Mouse (Mus musculus) hindbrain, embryonic 11.5 days (tissue): ENCODE measurements around the gene Epas1. TPM values are rescaled to one million over a fixed set of nuclear protein-coding genes. Genes with fewer than 3 reads are reported as not detected.

Experiments used
- ATAC-seq: fragments of 200-750 bp; cut with Nextera tagmentation; 2 replicates; pipeline ENCODE4 v1.8.0; 2017; ENCODE audit warnings: mild to moderate bottlenecking, moderate TSS enrichment, moderate library complexity; ENCODE audit not compliant: low FRiP score
- DNase-seq: peaks from one replicate; pipeline ENCODE4 v3.0.0-alpha.2; 2015; ENCODE audit warnings: low spot score
- H3K27ac ChIP-seq: fragments of 300-500 bp; sonication (generic); 2 replicates; pipeline ENCODE4 v1.5.1; 2014; ENCODE audit warnings: mild to moderate bottlenecking, low read depth, low read length
- H3K27me3 ChIP-seq: fragments of 300-500 bp; sonication (generic); 2 replicates; pipeline ENCODE4 v1.6.1; 2014; ENCODE audit warnings: mild to moderate bottlenecking, low read length, moderate library complexity, mixed read lengths; ENCODE audit not compliant: control insufficient read depth, insufficient read depth
- H3K36me3 ChIP-seq: fragments of 300-500 bp; sonication (generic); 2 replicates; pipeline ENCODE4 v1.6.1; 2014; ENCODE audit warnings: mild to moderate bottlenecking, low read length, moderate library complexity, mixed read lengths; ENCODE audit not compliant: control insufficient read depth, insufficient read depth
- H3K4me1 ChIP-seq: fragments of 300-500 bp; sonication (generic); replicated peaks from 2 replicates; pipeline ENCODE4 v1.6.1; 2014; ENCODE audit warnings: low read length, mixed read lengths; ENCODE audit not compliant: control insufficient read depth, insufficient read depth
- H3K4me2 ChIP-seq: fragments of 300-500 bp; sonication (generic); replicated peaks from 2 replicates; pipeline ENCODE4 v1.6.1; 2014; ENCODE audit warnings: mild to moderate bottlenecking, low read depth, low read length
- H3K4me3 ChIP-seq: fragments of 300-500 bp; sonication (generic); 2 replicates; pipeline ENCODE4 v1.5.1; 2014; ENCODE audit warnings: low read depth, low read length
- H3K9ac ChIP-seq: fragments of 300-500 bp; sonication (generic); 2 replicates; pipeline ENCODE4 v1.6.1; 2014; ENCODE audit warnings: low read depth, low read length
- H3K9me3 ChIP-seq: fragments of 300-500 bp; sonication (generic); 2 replicates; pipeline ENCODE4 v1.6.1; 2016; ENCODE audit warnings: low read length; ENCODE audit not compliant: control insufficient read depth
- WGBS: fragments of 180-500 bp; shearing (Covaris S2); extraction: QIAGEN DNeasy Blood & Tissue Kit; methylation state at CpG from one replicate; pipeline ENCODE4 v1.1.7; 2014; 5-methylcytosine and 5-hydroxymethylcytosine counted together
- polyA plus RNA-seq: library from polyadenylated mRNA; unstranded; fragments of >200 nt; fragmentation: Nextera tagmentation; extraction: Ambion mirVana; gene quantifications from 2 replicates; pipeline ENCODE4 v1.2.1, GENCODE M21; 2014

Gene Epas1
- polyA plus RNA-seq, 1 experiment from 2014 or later = 6.4 TPM

- H3K4me1 ChIP-seq = no peaks in the 10 kb centered on the region
- H3K4me3 ChIP-seq = no peak overlapping the region
- no peak overlapping the region for H3K27ac ChIP-seq
- 91% methylated on average over 4 of the region's 4 CpGs for WGBS
- H3K27me3 ChIP-seq = peaks cover 4% of the 10 kb centered on the region; the same call in 1 of the 2 replicates
- ATAC-seq (no peak), DNase-seq (no peak)
- H3K9me3 ChIP-seq = no peaks in the 10 kb centered on the region
- H3K4me2 ChIP-seq = no peak overlapping the region
- no peak overlapping the region for H3K9ac ChIP-seq
- H3K36me3 ChIP-seq = no peaks in the 10 kb centered on the region
These were observed 127.1 kb downstream of the Epas1 start for GRCm38 (mm10) chr17:86880461-86881044.

Other genes starting within 250 kb of the Epas1 start
- 0.25 TPM in 1 of 2 replicates, not detected in the other for gene Gm10309, start 248.5 kb upstream of the Epas1 start, polyA plus RNA-seq
- not detected in 2 replicates for gene Tmem247, start 163.6 kb downstream of the Epas1 start, polyA plus RNA-seq
- not detected in 2 replicates for gene Atp6v1e2, start 194.2 kb downstream of the Epas1 start, polyA plus RNA-seq
- gene Rhoq, start 209.4 kb downstream of the Epas1 start, polyA plus RNA-seq = 10.7 and 13.1 TPM in 2 replicates